Comparison of ENCODE assay signal across 12 mouse cellular contexts in the genomic region with DNA sequence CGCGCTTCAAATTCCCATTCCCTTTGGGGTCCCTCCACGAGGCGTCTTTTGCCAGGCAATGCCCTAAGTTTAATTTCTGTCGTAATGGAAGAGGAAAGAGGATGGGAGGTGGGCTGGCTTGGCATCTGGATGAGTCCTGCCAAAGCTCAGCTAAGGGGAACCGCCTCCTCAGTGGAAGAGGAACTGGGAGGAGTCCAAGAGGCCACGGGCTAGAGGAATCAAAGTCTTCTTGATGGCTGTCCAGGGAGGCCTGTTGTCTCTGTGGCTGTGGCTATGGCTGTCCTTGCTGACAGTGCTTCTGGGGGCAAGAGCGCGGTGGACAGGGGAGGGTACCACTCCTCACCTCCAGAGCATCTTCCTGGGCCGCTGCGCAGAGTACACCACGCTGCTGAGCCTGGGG. TPM values are rescaled to one million over a fixed set of nuclear protein-coding genes. Genes with fewer than 3 reads are reported as not detected.
A peak's percentile ranks its signal among the peaks of the same experiment; 100 is the strongest.
DNase-seq lines count a peak whose midpoint lies in the region; ATAC-seq and TF ChIP-seq lines count a peak whose summit lies in the region.
"Had no signal": no experiment of that assay in that cellular context is flagged by ENCODE, and none has a peak within 500 bp of the region (broad histone marks: within the 10 kb centered on the region; RNA-seq: fewer than 3 reads in every experiment).

A gene (plus strand): TSS at position 191 of the 400 bp plus-strand sequence.

- 66% methylated on average over 12 of the region's 12 CpGs for WGBS in thymus, adult 2 months
- WGBS in lung, embryonic 15.5 days = 57% methylated on average over 12 of the region's 12 CpGs

- no peak within 1 kb of the TSS for H3K27ac ChIP-seq in gastrocnemius, adult 2 months
- H3K27ac ChIP-seq in thymus, adult 2 months (ENCODE audit: control insufficient read depth, insufficient read depth, low read length) = no peak within 1 kb of the TSS
- no peak within 1 kb of the TSS for H3K27ac ChIP-seq in lung, embryonic 15.5 days
- H3K27ac ChIP-seq: hindbrain, embryonic 15.5 days had no signal

- H3K9me3 ChIP-seq in lung, embryonic 15.5 days = no peaks in the 10 kb centered on the region
- H3K9me3 ChIP-seq: hindbrain, embryonic 15.5 days had no signal

- H3K27me3 ChIP-seq in thymus, adult 2 months (ENCODE audit: control insufficient read depth, insufficient read depth, low read length) = no peaks in the 10 kb centered on the region
- no peaks in the 10 kb centered on the region for H3K27me3 ChIP-seq in lung, embryonic 15.5 days
- H3K27me3 ChIP-seq: hindbrain, embryonic 15.5 days had no signal

- H3K4me1 ChIP-seq in thymus, adult 2 months (replicated peaks; ENCODE audit: control insufficient read depth, insufficient read depth, low read length) = peaks cover 16% of the 10 kb centered on the region
- H3K4me1 ChIP-seq in lung, embryonic 15.5 days = peaks cover 9% of the 10 kb centered on the region; the same call in 1 of the 2 replicates
- H3K4me1 ChIP-seq: hindbrain, embryonic 15.5 days had no signal

- H3K9ac ChIP-seq in lung, embryonic 15.5 days = no peak within 1 kb of the TSS
- H3K9ac ChIP-seq: hindbrain, embryonic 15.5 days had no signal

- no peak for TF ChIP-seq CTCF in gastrocnemius, adult 2 months (IDR thresholded peaks at IDR 0.05)
- no peak for TF ChIP-seq CTCF in thymus, adult 2 months (IDR thresholded peaks at IDR 0.05; ENCODE audit: borderline replicate concordance, control insufficient read depth, extremely low read depth, insufficient read depth, low read length, poor library complexity)

- intact Hi-C loops in gastrocnemius, adult 2 months (cut with DNase I) = no loop called here
- intact Hi-C loops in gastrocnemius, postnatal 14 days (cut with DNase I; ENCODE audit: low total_unique reads) = no loop called here

- no peak within 1 kb of the TSS for H3K4me2 ChIP-seq in lung, embryonic 15.5 days
- H3K4me2 ChIP-seq: hindbrain, embryonic 15.5 days had no signal

- DNase-seq in gastrocnemius, adult 2 months = peak; percentile 28
- no peak for DNase-seq in gastrocnemius, postnatal 14 days
- DNase-seq in thymus, postnatal 0 days (ENCODE audit: low spot score) = peak; percentile 2
- DNase-seq in thymus, adult 2 months = no peak
- no peak for DNase-seq in cerebellum, adult 9-11 months
- no peak for DNase-seq in cerebellum, adult 8-10 months
- DNase-seq: cerebellum, adult 18-20 months; gastrocnemius, postnatal 25 days had no signal

- no peak for TF ChIP-seq POLR2A in thymus, adult 2 months (IDR thresholded peaks at IDR 0.05; ENCODE audit: control insufficient read depth, extremely low read depth, insufficient read depth, low read length, poor library complexity)

- H3K36me3 ChIP-seq in thymus, adult 2 months (ENCODE audit: control insufficient read depth, insufficient read depth, low read length) = no peaks in the 10 kb centered on the region
- H3K36me3 ChIP-seq in lung, embryonic 15.5 days = no peaks in the 10 kb centered on the region
- H3K36me3 ChIP-seq: hindbrain, embryonic 15.5 days had no signal

- peak; percentile 41 for ATAC-seq in lung, embryonic 15.5 days (ENCODE audit: borderline replicate concordance, extremely low read depth, low FRiP score, low TSS enrichment)
- no peak for ATAC-seq in erythroblast, adult 5-6 weeks (replicated peaks; ENCODE audit: low FRiP score, poor library complexity, severe bottlenecking)

- H3K4me3 ChIP-seq in gastrocnemius, adult 2 months = no peak within 1 kb of the TSS
- no peak within 1 kb of the TSS for H3K4me3 ChIP-seq in thymus, adult 2 months (ENCODE audit: control insufficient read depth, insufficient read depth, low read length)
- H3K4me3 ChIP-seq in lung, embryonic 15.5 days = no peak within 1 kb of the TSS
- H3K4me3 ChIP-seq: erythroblast, embryonic 14.5 days; hindbrain, embryonic 15.5 days had no signal

RNA-seq across cellular contexts. Expression of the gene that starts here (rescaled TPM):
- total RNA-seq in gastrocnemius, adult 2 months (2021) = under 1 TPM in 1 of 2 experiments, not detected in 1; 0.17 TPM
- total RNA-seq in gastrocnemius, postnatal 14 days (2021) = under 1 TPM; 0.12 to 0.16 TPM
- 7.2 and 7.4 TPM in 2 replicates for polyA plus RNA-seq in thymus, postnatal 0 days (2015; fragmentation: Nextera tagmentation; extraction: Ambion mirVana)
- polyA plus RNA-seq in thymus, adult 2 months (2012; rRNA removed) = 2.5 and 2.6 TPM in 2 replicates
- polyA plus RNA-seq in lung, embryonic 15.5 days (2015; fragmentation: Nextera tagmentation; extraction: Ambion mirVana) = 1.4 and 2.4 TPM in 2 replicates
- total RNA-seq in erythroblast, adult 5-6 weeks (2015; ENCODE audit: low replicate concordance) = 0.96 and 8.4 TPM in 2 replicates
- 4.9 and 5.4 TPM in 2 replicates for total RNA-seq in erythroblast, adult 5-6 weeks (2017; ENCODE audit: low replicate concordance)
- polyA plus RNA-seq: erythroblast, embryonic 14.5 days had no signal

Comparison
In these comparisons a context has a peak if more than half of its experiments do, and no peak if none do; other contexts are left out.
1. Peak in DNase-seq in gastrocnemius, adult 2 months; RNA of the gene not detected or under 1 TPM.